Mouse (Mus musculus) kidney, postnatal 0 days (tissue): ENCODE measurements around the gene Polr2l. TPM values are rescaled to one million over a fixed set of nuclear protein-coding genes. Genes with fewer than 3 reads are reported as not detected.
"Not testable (repeated sequence)": the region's sequence is repeated elsewhere in the genome, so short reads cannot be mapped to it uniquely, and the experiment has no call there.

Experiments
- ATAC-seq: fragments of 200-750 bp; cut with Nextera tagmentation; replicated peaks from 2 replicates; pipeline ENCODE4 v1.8.0; 2017; ENCODE audit warnings: low read depth, moderate number of reproducible peaks, moderate TSS enrichment, moderate library complexity; ENCODE audit not compliant: low FRiP score
- DNase-seq: peaks from one replicate; pipeline ENCODE4 v3.0.0-alpha.2; 2016; ENCODE audit warnings: low spot score
- H3K27ac ChIP-seq: fragments of 300-500 bp; sonication (generic); 2 replicates; pipeline ENCODE4 v1.5.1; 2014; ENCODE audit warnings: mild to moderate bottlenecking
- H3K27me3 ChIP-seq: fragments of 300-500 bp; sonication (generic); 2 replicates; pipeline ENCODE4 v1.6.1; 2014; ENCODE audit warnings: low read length, mixed read lengths; ENCODE audit not compliant: insufficient read depth
- H3K36me3 ChIP-seq: fragments of 300-500 bp; sonication (generic); 2 replicates; pipeline ENCODE4 v1.6.1; 2014; ENCODE audit warnings: low read length, mixed read lengths; ENCODE audit not compliant: insufficient read depth
- H3K4me1 ChIP-seq: fragments of 300-500 bp; sonication (generic); replicated peaks from 2 replicates; pipeline ENCODE4 v1.6.1; 2014; ENCODE audit warnings: antibody characterized with exemption, low read length, mixed read lengths; ENCODE audit not compliant: insufficient read depth
- H3K4me2 ChIP-seq: fragments of 300-500 bp; sonication (generic); 2 replicates; pipeline ENCODE4 v1.6.1; 2014; ENCODE audit warnings: mild to moderate bottlenecking, low read length, moderate library complexity, mixed read lengths
- H3K4me3 ChIP-seq: fragments of 300-500 bp; sonication (generic); replicated peaks from 2 replicates; pipeline ENCODE4 v1.5.1; 2014; ENCODE audit warnings: low read depth, low read length
- H3K9ac ChIP-seq: fragments of 300-500 bp; sonication (generic); 2 replicates; pipeline ENCODE4 v1.6.1; 2014; ENCODE audit warnings: low read depth, low read length
- H3K9me3 ChIP-seq: fragments of 300-500 bp; sonication (generic); replicated peaks from 2 replicates; pipeline ENCODE4 v1.6.1; 2016; ENCODE audit warnings: low read length, inconsistent platforms, mixed read lengths
- CTCF ChIP-seq: IDR thresholded peaks from 2 replicates; pipeline ENCODE4 v1.5.1; 2016; ENCODE audit warnings: antibody characterized with exemption, low read depth, mild to moderate bottlenecking, moderate library complexity
- WGBS: fragments of 180-500 bp; shearing (Covaris S2); extraction: QIAGEN DNeasy Blood & Tissue Kit; methylation state at CpG from one replicate; pipeline ENCODE4 v1.1.7; 2014; 5-methylcytosine and 5-hydroxymethylcytosine counted together
- polyA plus RNA-seq: library from polyadenylated mRNA; unstranded; fragments of >200 nt; fragmentation: Nextera tagmentation; extraction: Ambion mirVana; gene quantifications from 2 replicates; pipeline ENCODE4 v1.2.1, GENCODE M21; 2015

Gene Polr2l
- polyA plus RNA-seq, 1 experiment from 2014 or later: 72.2 TPM

- ATAC-seq: peak; percentile 82
These were observed 19.9 kb downstream of the Polr2l start, which contains the start of gene Pnpla2 for GRCm38 (mm10) chr7:141454967-141455551. TSS of gene Pnpla2 (plus strand) at chr7:141455198.

GRCm38 (mm10) chr7:141453636-141454035 is 21.3 kb downstream of the Polr2l start:
- 74% methylated on average over 2 of the region's 2 CpGs for WGBS
- DNase-seq (no peak), ATAC-seq (no peak)
- no peaks in the 10 kb centered on the region for H3K27me3 ChIP-seq
- H3K9me3 ChIP-seq: no peaks in the 10 kb centered on the region
- H3K9ac ChIP-seq: no peak overlapping the region
- no peak overlapping the region for H3K4me2 ChIP-seq
- no peak for TF ChIP-seq CTCF
- 0 out of 2 replicates have a peak, but pooled peaks cover 3% of the 10 kb centered on the region for H3K4me1 ChIP-seq
- peaks cover 22% of the 10 kb centered on the region for H3K36me3 ChIP-seq
- H3K27ac ChIP-seq: no peak overlapping the region
- no peak overlapping the region for H3K4me3 ChIP-seq

More at GRCm38 (mm10) chr7:141454967-141455551, 19.9 kb downstream of the Polr2l start, which contains the start of gene Pnpla2:
- Histone ChIP-seq H3K9me3 (no peaks in the 10 kb centered on the region), H3K4me3 (peak within 1 kb of the TSS; percentile 74), H3K4me1 (0 out of 2 replicates have a peak, but pooled peaks cover 3% of the 10 kb centered on the region), H3K27ac (peak within 1 kb of the TSS; percentile 96), H3K27me3 (no peaks in the 10 kb centered on the region), H3K36me3 (peaks cover 24% of the 10 kb centered on the region), H3K4me2 (peak within 1 kb of the TSS; percentile 72), H3K9ac (peak within 1 kb of the TSS; percentile 74)
- TF ChIP-seq CTCF: peak; percentile 45
- WGBS: 1% methylated on average over 38 of the region's 45 CpGs
- peak; percentile 96 for DNase-seq

DNA sequence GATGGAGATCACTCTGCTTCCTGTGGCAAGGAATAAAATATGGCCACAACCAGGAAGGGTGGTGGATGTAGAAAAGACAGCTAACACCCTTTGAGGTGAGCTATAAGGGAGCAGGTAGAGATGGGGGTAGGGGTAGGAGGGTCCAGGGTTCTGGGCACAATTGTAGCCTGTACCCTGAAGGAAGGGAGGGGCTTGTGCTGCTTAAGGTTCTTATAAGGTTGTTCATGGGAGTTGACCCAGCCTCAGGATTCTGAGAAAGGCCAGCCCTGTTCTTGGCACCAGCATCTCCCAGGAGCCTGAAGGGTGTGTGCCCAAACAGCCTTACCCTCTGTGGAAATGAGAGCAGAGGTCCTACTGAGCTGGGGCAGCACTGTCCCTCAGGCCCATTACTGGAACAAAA is 23.0 kb downstream of the Polr2l start:
- Histone ChIP-seq H3K27me3 (no peaks in the 10 kb centered on the region), H3K36me3 (peaks cover 17% of the 10 kb centered on the region; the same call in 1 of the 2 replicates), H3K9me3 (no peaks in the 10 kb centered on the region), H3K4me3 (no peak overlapping the region), H3K4me2 (no peak overlapping the region), H3K9ac (no peak overlapping the region), H3K4me1 (0 out of 2 replicates have a peak, but pooled peaks cover 7% of the 10 kb centered on the region), H3K27ac (no peak overlapping the region)
- no peak for TF ChIP-seq CTCF
- no peak for ATAC-seq
- no peak for DNase-seq

- peak; percentile 88 for ATAC-seq
- WGBS: under 1% methylated on average over 63 of the region's 63 CpGs
- H3K4me3 ChIP-seq: peak within 1 kb of the TSS; percentile 73
These were observed 27.6 kb downstream of the Polr2l start, which contains the start of gene Rplp2 for GRCm38 (mm10) chr7:141447110-141447991. TSS of gene Rplp2 (plus strand) at chr7:141447370.

GRCm38 (mm10) chr7:141446374-141446773 is 28.6 kb downstream of the Polr2l start:
- not testable (repeated sequence) for H3K27ac ChIP-seq, H3K4me2 ChIP-seq, ATAC-seq, H3K4me3 ChIP-seq, H3K9ac ChIP-seq, H3K9me3 ChIP-seq, H3K27me3 ChIP-seq, DNase-seq
- peaks cover 20% of the 10 kb centered on the region; the same call in 1 of the 2 replicates for H3K4me1 ChIP-seq
- 85% methylated on average over 3 of the region's 3 CpGs for WGBS
- H3K36me3 ChIP-seq: peaks cover 11% of the 10 kb centered on the region; the same call in 1 of the 2 replicates

More at GRCm38 (mm10) chr7:141447110-141447991, 27.6 kb downstream of the Polr2l start, which contains the start of gene Rplp2:
- Histone ChIP-seq H3K27ac (peak within 1 kb of the TSS; percentile 86), H3K27me3 (no peaks in the 10 kb centered on the region), H3K9me3 (no peaks in the 10 kb centered on the region), H3K9ac (peak within 1 kb of the TSS; percentile 81), H3K4me1 (peaks cover 20% of the 10 kb centered on the region; the same call in 1 of the 2 replicates), H3K36me3 (peaks cover 17% of the 10 kb centered on the region; the same call in 1 of the 2 replicates), H3K4me2 (peak within 1 kb of the TSS; percentile 60)
- 0 out of 2 replicates have a peak, but pooled peaks have one; percentile 8 for TF ChIP-seq CTCF
- DNase-seq: peak; percentile 98

GRCm38 (mm10) chr7:141443828-141444237 is 31.1 kb downstream of the Polr2l start, which contains the start of gene Pidd1:
TSS of gene Pidd1 (minus strand) at chr7:141444025.
- no peak for TF ChIP-seq CTCF
- Histone ChIP-seq H3K27ac (peak within 1 kb of the TSS; percentile 27), H3K9me3 (no peaks in the 10 kb centered on the region), H3K4me3 (peak within 1 kb of the TSS; percentile 44), H3K27me3 (no peaks in the 10 kb centered on the region), H3K4me1 (peaks cover 22% of the 10 kb centered on the region; the same call in 1 of the 2 replicates), H3K9ac (peak within 1 kb of the TSS; percentile 61), H3K36me3 (peaks cover 7% of the 10 kb centered on the region; the same call in 1 of the 2 replicates), H3K4me2 (peak within 1 kb of the TSS; percentile 88)
- ATAC-seq (peak; percentile 30; the same call in 1 of the 2 replicates), DNase-seq (peak; percentile 93)
- 0% methylated on average over 25 of the region's 25 CpGs for WGBS
